Mouse (Mus musculus) embryonic fibroblast, embryonic 13.5 days (primary cell): Measurements from ENCODE around the gene Zfyve16.

Experiments
- CTCF ChIP-seq: IDR thresholded peaks from 2 replicates; pipeline ENCODE4 v1.5.1; 2011; ENCODE audit warnings: mild to moderate bottlenecking, control low read depth, low read length, moderate library complexity, borderline replicate concordance; ENCODE audit not compliant: insufficient read depth
- POLR2A ChIP-seq: IDR thresholded peaks from 2 replicates; pipeline ENCODE4 v1.6.1; 2011; ENCODE audit warnings: low read depth, mild to moderate bottlenecking, control low read depth, low read length, moderate library complexity

DNA sequence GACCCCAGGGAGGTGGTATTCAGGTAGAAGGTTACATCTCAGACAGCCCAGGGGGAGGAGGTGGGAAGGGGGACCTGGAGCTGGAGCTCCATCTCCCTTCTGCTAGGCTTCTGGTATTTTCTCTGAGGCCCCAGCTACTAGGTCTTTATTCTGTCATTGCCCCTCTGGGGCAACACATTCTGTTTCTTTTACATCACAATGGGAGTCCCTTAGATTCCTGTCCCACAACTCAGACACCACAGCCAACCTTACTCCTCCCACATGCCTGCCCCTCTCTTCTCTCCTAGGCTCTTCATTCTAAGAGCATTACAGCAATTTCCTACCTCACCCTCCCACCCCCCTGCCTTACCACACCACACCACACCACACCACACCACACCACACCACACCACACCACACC, 45.4 kb upstream of the Zfyve16 start, which contains the start of gene Spz1:
- TF ChIP-seq CTCF (no peak), POLR2A (no peak)
